In the genomic region with DNA sequence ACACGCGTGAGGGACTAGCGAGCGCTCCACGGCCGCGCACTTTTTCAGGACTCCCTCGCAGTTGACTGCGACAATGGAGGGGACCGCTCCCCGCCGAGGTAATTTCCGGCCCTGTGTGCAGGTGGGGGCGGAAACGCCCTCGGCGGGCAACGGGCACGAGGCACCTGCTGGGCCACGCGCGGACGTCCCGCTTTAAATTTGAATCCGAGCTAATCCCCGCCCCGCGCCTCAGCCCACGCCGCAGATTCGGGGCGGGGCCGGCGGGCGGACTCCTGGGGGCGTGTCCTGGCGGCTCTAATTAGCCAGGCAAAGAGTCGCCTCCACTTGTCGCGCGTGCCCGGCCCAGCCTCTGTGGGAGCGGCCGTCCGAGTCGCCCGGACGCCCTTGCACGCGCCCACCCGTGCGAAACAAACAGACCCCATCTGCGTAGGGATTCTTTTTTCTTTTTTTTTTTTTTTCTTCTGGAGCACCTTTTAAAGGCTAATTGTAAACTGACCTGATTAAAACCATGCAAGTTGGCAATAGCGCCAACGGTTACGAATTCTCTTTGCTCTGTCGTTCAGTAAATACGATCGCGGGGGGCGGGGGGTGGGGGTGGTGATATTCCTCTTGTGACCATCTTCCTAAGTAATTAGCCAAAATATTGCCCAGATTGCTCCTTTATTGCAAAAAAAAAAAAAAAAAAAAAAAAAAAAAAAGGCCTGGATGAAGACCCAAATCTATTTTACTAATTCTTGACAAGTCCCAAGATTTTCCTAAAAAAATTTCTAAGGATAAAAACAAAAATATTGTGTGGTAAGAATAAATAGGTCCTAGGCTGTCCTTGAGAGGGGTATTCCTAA, we compare ENCODE assay signal across 8 mouse cellular contexts. TPM values are rescaled to one million over a fixed set of nuclear protein-coding genes. Genes with fewer than 3 reads are reported as not detected.
A peak's percentile ranks its signal among the peaks of the same experiment; 100 is the strongest.
DNase-seq lines count a peak whose midpoint lies in the region; ATAC-seq and TF ChIP-seq lines count a peak whose summit lies in the region.

No protein-coding gene starts in this region.

- H3K36me3 ChIP-seq in ES-E14 (ENCODE audit: control insufficient read depth, insufficient read depth, low read length, poor library complexity, severe bottlenecking) = no peaks in the 10 kb centered on the region
- no peaks in the 10 kb centered on the region for H3K36me3 ChIP-seq in forebrain, embryonic 13.5 days (ENCODE audit: poor library complexity, severe bottlenecking)
- no peaks in the 10 kb centered on the region for H3K36me3 ChIP-seq in liver, embryonic 16.5 days (ENCODE audit: control insufficient read depth, insufficient read depth)
- H3K36me3 ChIP-seq in neural tube, embryonic 12.5 days = no peaks in the 10 kb centered on the region
- H3K36me3 ChIP-seq in testis, adult 2 months (ENCODE audit: control insufficient read depth, insufficient read depth, low read length) = no peaks in the 10 kb centered on the region

- intact Hi-C loops in heart, postnatal 10 days (cut with DNase I) = loop anchor here (10.0 kb wide), 4 partner anchors 229 to 539 kb away; partner anchors contain the start of genes Dcaf6, Mpc2 and Tada1

- peaks cover 0 to 11% of the 10 kb centered on the region in 2 experiments; a peak in 2 of 4 replicates for H3K4me1 ChIP-seq in ES-E14 (ENCODE audit: control insufficient read depth in 2 of 2, insufficient read depth in 2 of 2, low read length in 2 of 2, poor library complexity in 1 of 2)
- H3K4me1 ChIP-seq in forebrain, embryonic 13.5 days = peaks cover 28% of the 10 kb centered on the region
- peaks cover 12% of the 10 kb centered on the region for H3K4me1 ChIP-seq in liver, embryonic 16.5 days (ENCODE audit: control insufficient read depth, low read depth, low read length)
- H3K4me1 ChIP-seq in neural tube, embryonic 12.5 days = peaks cover 19% of the 10 kb centered on the region
- H3K4me1 ChIP-seq in testis, adult 2 months (ENCODE audit: control insufficient read depth, insufficient read depth, low read length) = peaks cover 6% of the 10 kb centered on the region

- H3K4me2 ChIP-seq in forebrain, embryonic 13.5 days = peak overlapping the region; percentile 66
- peak overlapping the region; percentile 100 for H3K4me2 ChIP-seq in liver, embryonic 16.5 days (ENCODE audit: low read depth, low read length)
- H3K4me2 ChIP-seq in neural tube, embryonic 12.5 days (replicated peaks) = peak overlapping the region; percentile 62

- peak overlapping the region; percentile 89 for H3K9ac ChIP-seq in ES-E14 (ENCODE audit: insufficient read depth, low read depth, low read length, poor library complexity, severe bottlenecking)
- peak overlapping the region; percentile 47 for H3K9ac ChIP-seq in forebrain, embryonic 13.5 days
- peak overlapping the region; percentile 77 for H3K9ac ChIP-seq in liver, embryonic 16.5 days (ENCODE audit: low read depth, low read length)
- H3K9ac ChIP-seq in neural tube, embryonic 12.5 days = peak overlapping the region; percentile 49; the same call in 1 of the 2 replicates

- no peaks in the 10 kb centered on the region for H3K27me3 ChIP-seq in forebrain, embryonic 13.5 days
- no peaks in the 10 kb centered on the region for H3K27me3 ChIP-seq in liver, embryonic 16.5 days (ENCODE audit: control insufficient read depth, insufficient read depth, low read depth, low read length)
- H3K27me3 ChIP-seq in neural tube, embryonic 12.5 days (replicated peaks) = no peaks in the 10 kb centered on the region
- no peaks in the 10 kb centered on the region for H3K27me3 ChIP-seq in testis, adult 2 months (ENCODE audit: control insufficient read depth, insufficient read depth, low read length)

- ATAC-seq in cerebellum, adult (ENCODE audit: insufficient number of reproducible peaks, low FRiP score, low TSS enrichment) = peak; percentile 75
- ATAC-seq in forebrain, embryonic 13.5 days = peak; percentile 78
- peak; percentile 74 for ATAC-seq in liver, embryonic 16.5 days (ENCODE audit: low read depth)
- ATAC-seq in neural tube, embryonic 12.5 days (ENCODE audit: low FRiP score, low read depth) = peak; percentile 85

- H3K27ac ChIP-seq in ES-E14 (ENCODE audit: insufficient read depth, low read depth, low read length, poor library complexity, severe bottlenecking) = peak overlapping the region; percentile 97
- peak overlapping the region; percentile 74 for H3K27ac ChIP-seq in forebrain, embryonic 13.5 days
- peak overlapping the region; percentile 94 for H3K27ac ChIP-seq in liver, embryonic 16.5 days (ENCODE audit: low read length)
- H3K27ac ChIP-seq in neural tube, embryonic 12.5 days = no peak overlapping the region
- peak overlapping the region; percentile 89 for H3K27ac ChIP-seq in testis, adult 2 months (ENCODE audit: control insufficient read depth, insufficient read depth, low read depth, low read length)

- peak; percentile 82 for DNase-seq in ES-E14 (ENCODE audit: low read depth, low spot score)
- peak; percentile 94 to 96 for DNase-seq in heart, postnatal 10 days
- DNase-seq in large intestine, adult 2 months (ENCODE audit: low read depth, low spot score) = peak; percentile 59

- TF ChIP-seq POLR2A in testis, adult 2 months (IDR thresholded peaks at IDR 0.05; ENCODE audit: control insufficient read depth, low read depth, low read length) = no peak; the same call in 1 of the 2 replicates

- WGBS in forebrain, embryonic 13.5 days = under 1% methylated on average over 61 of the region's 61 CpGs
- under 1% methylated on average over 61 of the region's 61 CpGs for WGBS in large intestine, adult 2 months
- under 1% methylated on average over 61 of the region's 61 CpGs for WGBS in liver, embryonic 16.5 days (ENCODE audit: insufficient replicate concordance)
- under 1% methylated on average over 61 of the region's 61 CpGs for WGBS in neural tube, embryonic 12.5 days

- no peak for TF ChIP-seq CTCF in testis, adult 2 months (IDR thresholded peaks at IDR 0.05; ENCODE audit: control insufficient read depth, insufficient read depth, insufficient replicate concordance, low read depth, low read length)

- peak overlapping the region; percentile 83 to 84 for H3K4me3 ChIP-seq in ES-E14 (ENCODE audit: insufficient read depth in 1 of 2, low read depth in 1 of 2, low read length in 2 of 2, poor library complexity in 1 of 2, severe bottlenecking in 1 of 2)
- H3K4me3 ChIP-seq in forebrain, embryonic 13.5 days = peak overlapping the region; percentile 99
- H3K4me3 ChIP-seq in liver, embryonic 16.5 days (ENCODE audit: low read depth, low read length) = peak overlapping the region; percentile 96
- H3K4me3 ChIP-seq in neural tube, embryonic 12.5 days = peak overlapping the region; percentile 99
- H3K4me3 ChIP-seq in testis, adult 2 months (ENCODE audit: control insufficient read depth, low read depth, low read length) = peak overlapping the region; percentile 91

- no peaks in the 10 kb centered on the region for H3K9me3 ChIP-seq in ES-E14 (ENCODE audit: control insufficient read depth, insufficient read depth, low read depth, low read length)
- no peaks in the 10 kb centered on the region for H3K9me3 ChIP-seq in forebrain, embryonic 13.5 days (replicated peaks)
- no peaks in the 10 kb centered on the region for H3K9me3 ChIP-seq in liver, embryonic 16.5 days (replicated peaks; ENCODE audit: control insufficient read depth, low read length)
- H3K9me3 ChIP-seq in neural tube, embryonic 12.5 days = no peaks in the 10 kb centered on the region

- in situ Hi-C loops in ES-E14 (cut with MboI; ENCODE audit: low sequenced_read_pairs in 2 of 2, unreplicated experiment in 2 of 2) = loop anchor here in 1 of 2 experiments (5.0 kb wide), 1 partner anchor 149 kb away; no protein-coding TSS in a partner anchor

TF ChIP-seq in ES-E14, 5 proteins besides CTCF, POLR2A, EP300 and RAD21:
- no peak for TF ChIP-seq CHD2 (IDR thresholded peaks at IDR 0.05; ENCODE audit: low read depth, low read length)
- peak; percentile 85 for TF ChIP-seq ZNF384 (IDR thresholded peaks at IDR 0.05; ENCODE audit: low read depth, low read length)

RNA-seq across cellular contexts. Expression of gene Pou2f1, which starts 0.9 kb away (rescaled TPM):
- 37.9 and 55.6 TPM in 2 replicates for total RNA-seq in ES-E14 (2012; rRNA removed)
- polyA plus RNA-seq in forebrain, embryonic 13.5 days (2015; fragmentation: Nextera tagmentation; extraction: Ambion mirVana) = 23.9 and 25.9 TPM in 2 replicates
- 10 to 100 TPM; 12.0 to 16.6 TPM for total RNA-seq in heart, postnatal 10 days (2021)
- polyA plus RNA-seq in large intestine, adult 2 months (2012; rRNA removed) = 3.1 and 7.7 TPM in 2 replicates
- 4.2 and 4.9 TPM in 2 replicates for polyA plus RNA-seq in liver, embryonic 16.5 days (2015; fragmentation: Nextera tagmentation; extraction: Ambion mirVana)
- polyA plus RNA-seq in neural tube, embryonic 12.5 days (2016; fragmentation: Nextera tagmentation; extraction: Ambion mirVana) = 17.0 and 19.6 TPM in 2 replicates
- polyA plus RNA-seq in testis, adult 2 months (2012; rRNA removed) = 17.6 and 19.2 TPM in 2 replicates
